Mouse (Mus musculus) heart, postnatal 0 days (tissue): ENCODE results near the gene Ccdc137. TPM values are rescaled to one million over a fixed set of nuclear protein-coding genes. Genes with fewer than 3 reads are reported as not detected.
A peak's percentile ranks its signal among the peaks of the same experiment; 100 is the strongest.

ENCODE experiments used
- ATAC-seq: fragments of 200-750 bp; cut with Nextera tagmentation; 2 replicates; pipeline ENCODE4 v1.8.0; 2017; ENCODE audit warnings: low read depth, moderate number of reproducible peaks, moderate library complexity; ENCODE audit not compliant: insufficient read depth
- DNase-seq: peaks from one replicate; pipeline ENCODE4 v3.0.0-alpha.2; 2016; ENCODE audit warnings: low spot score
- H3K27ac ChIP-seq: fragments of 300-500 bp; sonication (generic); 2 replicates; pipeline ENCODE4 v1.5.1; 2014; ENCODE audit warnings: low read depth, mild to moderate bottlenecking
- H3K27me3 ChIP-seq: fragments of 300-500 bp; sonication (generic); 2 replicates; pipeline ENCODE4 v1.6.1; 2014; ENCODE audit warnings: low read length, mixed read lengths; ENCODE audit not compliant: control insufficient read depth, insufficient read depth
- H3K36me3 ChIP-seq: fragments of 300-500 bp; sonication (generic); replicated peaks from 2 replicates; pipeline ENCODE4 v1.6.1; 2014; ENCODE audit warnings: low read length, mixed read lengths; ENCODE audit not compliant: control insufficient read depth, insufficient read depth
- H3K4me1 ChIP-seq: fragments of 300-500 bp; sonication (generic); 2 replicates; pipeline ENCODE4 v1.6.1; 2014; ENCODE audit warnings: antibody characterized with exemption; ENCODE audit not compliant: control insufficient read depth, insufficient read depth
- H3K4me2 ChIP-seq: fragments of 300-500 bp; sonication (generic); 2 replicates; pipeline ENCODE4 v1.6.1; 2014; ENCODE audit warnings: low read depth, mild to moderate bottlenecking, low read length, moderate library complexity
- H3K4me3 ChIP-seq: fragments of 300-500 bp; sonication (generic); 2 replicates; pipeline ENCODE4 v1.5.1; 2014; ENCODE audit warnings: low read depth, low read length
- H3K9ac ChIP-seq: fragments of 300-500 bp; sonication (generic); replicated peaks from 2 replicates; pipeline ENCODE4 v1.6.1; 2014; ENCODE audit warnings: low read depth, low read length, mixed read lengths
- H3K9me3 ChIP-seq: fragments of 300-500 bp; sonication (generic); replicated peaks from 2 replicates; pipeline ENCODE4 v1.6.1; 2016; ENCODE audit warnings: low read length; ENCODE audit not compliant: control insufficient read depth
- CTCF ChIP-seq: IDR thresholded peaks from 2 replicates; pipeline ENCODE4 v1.5.1; 2016; ENCODE audit warnings: antibody characterized with exemption, control low read depth, low read depth
- EP300 ChIP-seq: IDR thresholded peaks from 2 replicates; pipeline ENCODE4 v1.6.1; 2016; ENCODE audit warnings: antibody characterized with exemption, low read depth
- WGBS: fragments of 180-500 bp; shearing (Covaris S2); extraction: QIAGEN DNeasy Blood & Tissue Kit; methylation state at CpG from one replicate; pipeline ENCODE4 v1.1.7; 2014; 5-methylcytosine and 5-hydroxymethylcytosine counted together
- polyA plus RNA-seq: library from polyadenylated mRNA; unstranded; fragments of >200 nt; fragmentation: Nextera tagmentation; extraction: Ambion mirVana; gene quantifications from 2 replicates; pipeline ENCODE4 v1.2.1, GENCODE M21; 2015
- total RNA-seq: library from RNA; depleted of rRNA; stranded (reverse); fragments of >200 nt; gene quantifications from 2 replicates; pipeline ENCODE4 v1.2.3, GENCODE M21; 2014; ENCODE audit warnings: low replicate concordance

Ccdc137 gene
- total and polyA plus RNA-seq, 2 experiments from 2014 or later, result 4.7 to 11.2 TPM

DNA sequence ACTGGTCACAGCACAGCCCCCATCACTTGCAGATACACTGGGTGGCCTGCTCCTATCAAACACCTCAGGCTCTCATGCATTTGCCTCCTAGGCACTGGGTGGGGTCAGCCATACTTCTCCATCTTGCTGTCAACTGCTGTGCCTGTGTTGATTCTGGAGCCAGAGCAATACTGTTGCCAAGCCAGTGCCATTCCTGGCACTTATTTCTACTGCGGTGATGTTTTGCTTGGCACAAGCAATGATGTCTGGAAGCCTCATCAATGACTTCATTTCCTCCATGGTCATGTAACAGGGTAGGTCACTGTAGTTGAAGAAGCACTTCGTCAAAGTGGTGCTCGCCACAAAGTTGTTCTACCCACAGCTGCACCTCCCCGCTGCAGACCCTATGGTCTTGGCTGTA, 7.6 kb downstream of the Ccdc137 start:
- Histone ChIP-seq H3K27me3 (no peaks in the 10 kb centered on the region), H3K4me1 (peaks cover 16% of the 10 kb centered on the region), H3K4me3 (no peak overlapping the region), H3K9me3 (no peaks in the 10 kb centered on the region), H3K9ac (no peak overlapping the region), H3K36me3 (peaks cover 46% of the 10 kb centered on the region), H3K4me2 (no peak overlapping the region), H3K27ac (no peak overlapping the region)
- DNase-seq (no peak), ATAC-seq (no peak)
- WGBS, result 66% methylated on average over 4 of the region's 4 CpGs
- TF ChIP-seq EP300 (no peak), CTCF (no peak)

DNA sequence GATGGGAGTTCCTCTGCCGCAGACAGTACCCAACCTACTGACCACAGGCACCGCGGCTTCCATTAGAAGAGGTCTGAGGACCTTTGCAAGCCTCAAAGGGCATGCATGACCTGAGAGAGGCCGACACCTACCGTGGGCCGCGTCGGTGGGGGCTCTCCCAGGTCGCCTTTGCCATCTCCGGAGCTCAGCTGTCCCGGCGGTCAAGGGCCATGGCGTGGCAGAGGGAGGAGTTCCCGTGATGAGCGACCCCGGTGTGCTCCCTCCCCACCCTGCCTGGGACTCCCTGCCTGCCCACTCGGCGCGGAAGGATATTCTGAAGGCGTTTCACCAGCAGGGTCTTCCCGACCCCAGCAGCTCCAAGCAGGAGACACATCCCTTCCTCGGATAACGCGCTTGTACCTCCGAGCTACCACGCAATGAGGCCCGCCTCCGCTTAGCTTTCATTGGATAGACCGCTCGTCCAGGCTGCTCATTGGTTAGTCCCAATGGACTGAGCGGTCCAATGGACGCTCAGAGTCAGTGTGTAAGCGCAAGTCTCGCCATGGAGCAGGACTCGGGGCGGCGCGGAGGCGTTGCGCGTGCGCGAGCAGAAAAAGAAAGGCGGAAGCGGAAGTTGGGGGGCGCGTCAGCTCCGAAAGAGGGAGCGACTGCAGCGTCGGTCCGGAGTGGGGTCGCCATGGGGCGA, 9.3 kb downstream of the Ccdc137 start, which contains the start of gene Arl16:
Gene Arl16 (minus strand): TSS at position 557 of the 685 bp plus-strand sequence.
- Histone ChIP-seq H3K4me2 (peak within 1 kb of the TSS; percentile 94), H3K9ac (peak within 1 kb of the TSS; percentile 78), H3K27me3 (no peaks in the 10 kb centered on the region), H3K9me3 (no peaks in the 10 kb centered on the region), H3K4me1 (peaks cover 16% of the 10 kb centered on the region), H3K27ac (peak within 1 kb of the TSS; percentile 46), H3K36me3 (peaks cover 48% of the 10 kb centered on the region), H3K4me3 (peak within 1 kb of the TSS; percentile 89)
- peak; percentile 100 for ATAC-seq
- TF ChIP-seq CTCF (no peak), EP300 (no peak)
- under 1% methylated on average over 53 of the region's 54 CpGs for WGBS
- DNase-seq, result peak; percentile 98

DNA sequence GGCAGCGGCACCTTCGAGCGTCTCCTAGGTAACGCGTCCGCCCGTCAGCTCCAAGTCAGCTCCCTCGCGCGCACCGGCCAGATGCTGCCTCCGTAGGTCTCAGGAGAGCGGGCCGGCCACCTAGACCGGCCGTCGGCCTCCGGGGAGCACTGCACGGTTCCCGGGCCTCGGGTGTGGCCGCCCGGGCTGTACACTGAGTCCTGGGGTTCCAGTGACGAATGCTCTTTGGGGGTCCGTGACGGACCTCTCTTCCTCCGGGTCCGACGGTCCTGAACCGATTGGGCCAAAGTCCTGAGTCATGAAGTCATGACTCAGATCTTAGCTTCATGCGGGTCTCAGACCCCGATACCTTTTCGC, 9.8 kb downstream of the Ccdc137 start:
- peaks cover 16% of the 10 kb centered on the region for H3K4me1 ChIP-seq
- ATAC-seq (no peak), DNase-seq (no peak)
- under 1% methylated on average over 33 of the region's 33 CpGs for WGBS
- H3K4me2 ChIP-seq, result peak overlapping the region; percentile 94
- TF ChIP-seq CTCF (no peak), EP300 (no peak)
- H3K27ac ChIP-seq, result peak overlapping the region; percentile 46
- no peaks in the 10 kb centered on the region for H3K27me3 ChIP-seq
- H3K9me3 ChIP-seq, result no peaks in the 10 kb centered on the region
- H3K4me3 ChIP-seq, result peak overlapping the region; percentile 89
- H3K36me3 ChIP-seq, result peaks cover 48% of the 10 kb centered on the region
- H3K9ac ChIP-seq, result peak overlapping the region; percentile 78

DNA sequence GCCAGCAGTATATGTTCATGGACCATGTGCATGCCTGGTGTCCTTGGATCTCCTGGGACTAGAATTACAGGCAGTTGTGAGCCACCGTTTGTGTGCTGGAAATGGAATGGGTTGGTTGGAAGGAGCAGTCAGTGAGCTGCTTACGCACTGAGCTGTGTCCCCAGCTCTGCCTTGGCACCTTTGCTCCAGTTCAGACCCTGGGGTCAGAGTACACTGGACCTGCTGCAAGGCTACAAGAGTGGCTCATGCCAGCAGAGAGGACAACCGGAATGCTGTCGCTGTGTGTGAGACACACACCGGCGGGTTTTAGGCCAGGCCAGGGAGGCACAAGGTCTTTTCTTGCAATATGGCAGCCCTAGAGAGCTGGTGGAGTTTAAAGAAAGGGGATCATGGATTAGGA, 14.1 kb downstream of the Ccdc137 start:
- no peak for TF ChIP-seq CTCF
- no peak for TF ChIP-seq EP300
- DNase-seq (no peak), ATAC-seq (no peak)
- Histone ChIP-seq H3K27ac (no peak overlapping the region), H3K9me3 (no peaks in the 10 kb centered on the region), H3K27me3 (no peaks in the 10 kb centered on the region), H3K4me1 (peaks cover 10% of the 10 kb centered on the region), H3K9ac (no peak overlapping the region), H3K4me3 (no peak overlapping the region), H3K4me2 (no peak overlapping the region), H3K36me3 (peaks cover 76% of the 10 kb centered on the region)
- 96% methylated on average over 6 of the region's 6 CpGs for WGBS

DNA sequence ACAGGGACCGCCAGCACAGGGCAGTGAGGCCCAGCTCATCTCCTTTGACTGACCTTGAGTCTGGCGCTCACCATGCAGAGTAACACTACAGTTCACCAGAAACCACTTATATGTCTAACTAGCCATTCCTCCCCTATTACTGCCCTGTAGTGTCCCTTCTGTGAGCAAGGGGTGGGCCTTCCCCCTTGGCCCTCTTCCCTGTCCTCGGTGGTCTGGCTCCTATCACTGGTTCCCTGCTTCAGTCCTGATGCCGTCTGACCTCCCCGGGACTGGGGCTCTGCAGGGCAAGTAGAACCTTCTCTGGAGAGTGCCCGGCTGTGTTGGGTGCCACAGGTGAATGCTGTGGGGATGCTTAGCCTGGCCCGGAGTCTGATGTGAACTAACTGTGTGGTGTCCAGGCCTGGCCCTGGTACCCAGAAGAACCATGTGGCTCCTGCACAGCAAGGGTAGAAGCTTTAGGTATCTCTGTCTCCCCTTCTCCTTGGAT, 25.6 kb downstream of the Ccdc137 start:
- Histone ChIP-seq H3K36me3 (peaks cover 72% of the 10 kb centered on the region), H3K4me1 (peaks cover 12% of the 10 kb centered on the region), H3K9ac (no peak overlapping the region), H3K9me3 (no peaks in the 10 kb centered on the region), H3K4me2 (no peak overlapping the region; the same call in 1 of the 2 replicates), H3K27ac (peak overlapping the region; percentile 69; the same call in 1 of the 2 replicates), H3K27me3 (no peaks in the 10 kb centered on the region), H3K4me3 (no peak overlapping the region)
- TF ChIP-seq CTCF, result no peak
- no peak for TF ChIP-seq EP300
- DNase-seq (no peak), ATAC-seq (no peak)
- 73% methylated on average over 7 of the region's 7 CpGs for WGBS
